Mouse (Mus musculus) lung, embryonic 16.5 days (tissue): ENCODE data around the gene Boc. TPM values are rescaled to one million over a fixed set of nuclear protein-coding genes. Genes with fewer than 3 reads are reported as not detected.

ENCODE experiments used
- ATAC-seq: fragments of 200-750 bp; cut with Nextera tagmentation; 2 replicates; pipeline ENCODE4 v1.8.0; 2017; ENCODE audit warnings: low read depth, mild to moderate bottlenecking, moderate library complexity
- H3K27ac ChIP-seq: fragments of 300-500 bp; sonication (generic); 2 replicates; pipeline ENCODE4 v1.5.1; 2014; ENCODE audit warnings: mild to moderate bottlenecking, control low read depth, low read length
- H3K27me3 ChIP-seq: fragments of 300-500 bp; sonication (generic); 2 replicates; pipeline ENCODE4 v1.6.1; 2014; ENCODE audit warnings: low read depth, low read length, mixed read lengths; ENCODE audit not compliant: control insufficient read depth, insufficient read depth
- H3K36me3 ChIP-seq: fragments of 300-500 bp; sonication (generic); 2 replicates; pipeline ENCODE4 v1.6.1; 2014; ENCODE audit warnings: low read length; ENCODE audit not compliant: control insufficient read depth, insufficient read depth
- H3K4me1 ChIP-seq: fragments of 300-500 bp; sonication (generic); replicated peaks from 2 replicates; pipeline ENCODE4 v1.6.1; 2014; ENCODE audit warnings: low read length, mixed read lengths; ENCODE audit not compliant: control insufficient read depth, insufficient read depth
- H3K4me2 ChIP-seq: fragments of 300-500 bp; sonication (generic); 2 replicates; pipeline ENCODE4 v1.6.1; 2014; ENCODE audit warnings: low read depth, low read length, control low read depth
- H3K4me3 ChIP-seq: fragments of 300-500 bp; sonication (generic); 2 replicates; pipeline ENCODE4 v1.5.1; 2014; ENCODE audit warnings: mild to moderate bottlenecking, low read length, control low read depth
- H3K9ac ChIP-seq: fragments of 300-500 bp; sonication (generic); 2 replicates; pipeline ENCODE4 v1.6.1; 2014; ENCODE audit warnings: low read length, control low read depth
- H3K9me3 ChIP-seq: fragments of 300-500 bp; sonication (generic); 2 replicates; pipeline ENCODE4 v1.6.1; 2016; ENCODE audit warnings: low read length; ENCODE audit not compliant: control insufficient read depth
- WGBS: fragments of 180-500 bp; shearing (Covaris S2); extraction: QIAGEN DNeasy Blood & Tissue Kit; methylation state at CpG from one replicate; pipeline ENCODE4 v1.1.7; 2014; 5-methylcytosine and 5-hydroxymethylcytosine counted together
- polyA plus RNA-seq: library from polyadenylated mRNA; unstranded; fragments of >200 nt; fragmentation: Nextera tagmentation; extraction: Ambion mirVana; gene quantifications from 2 replicates; pipeline ENCODE4 v1.2.1, GENCODE M21; 2015

Gene Boc
- polyA plus RNA-seq, 1 experiment from 2014 or later: 32.0 TPM

DNA sequence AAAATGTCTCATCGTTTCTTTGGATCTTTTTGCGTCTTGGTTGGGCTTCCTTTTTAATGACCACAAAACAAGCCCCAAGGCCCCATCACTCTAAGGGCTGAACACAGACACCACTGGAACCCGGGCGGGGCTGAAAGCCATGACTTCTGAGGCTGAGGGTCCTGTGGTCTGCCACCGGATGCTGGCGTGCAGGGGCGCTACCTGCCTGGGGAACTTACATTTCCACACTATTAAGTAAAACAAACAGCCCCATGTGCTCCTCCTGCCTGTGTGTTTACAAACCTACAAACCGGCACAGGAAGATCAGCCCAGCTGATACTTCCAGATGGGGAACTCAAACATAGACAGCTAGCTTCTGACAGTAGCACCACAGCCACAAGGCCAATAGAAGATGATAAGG is 11.9 kb downstream of the Boc start:
- no peak for ATAC-seq
- Histone ChIP-seq H3K9ac (no peak overlapping the region), H3K4me3 (no peak overlapping the region), H3K9me3 (no peaks in the 10 kb centered on the region), H3K27ac (no peak overlapping the region), H3K27me3 (no peaks in the 10 kb centered on the region), H3K36me3 (no peaks in the 10 kb centered on the region), H3K4me1 (peaks cover 50% of the 10 kb centered on the region), H3K4me2 (no peak overlapping the region)
- 58% methylated on average over 8 of the region's 8 CpGs for WGBS

- 61% methylated on average over 2 of the region's 2 CpGs for WGBS
- H3K9me3 ChIP-seq: no peaks in the 10 kb centered on the region
- peak overlapping the region; percentile 4; the same call in 1 of the 2 replicates for H3K4me2 ChIP-seq
- no peaks in the 10 kb centered on the region for H3K36me3 ChIP-seq
- H3K27ac ChIP-seq: peak overlapping the region; percentile 19; the same call in 1 of the 2 replicates
- H3K27me3 ChIP-seq: no peaks in the 10 kb centered on the region
- peaks cover 42% of the 10 kb centered on the region for H3K4me1 ChIP-seq
- no peak overlapping the region for H3K9ac ChIP-seq
- no peak for ATAC-seq
- H3K4me3 ChIP-seq: no peak overlapping the region
Observed at GRCm38 (mm10) chr16:44545939-44546338, 12.8 kb downstream of the Boc start.

DNA sequence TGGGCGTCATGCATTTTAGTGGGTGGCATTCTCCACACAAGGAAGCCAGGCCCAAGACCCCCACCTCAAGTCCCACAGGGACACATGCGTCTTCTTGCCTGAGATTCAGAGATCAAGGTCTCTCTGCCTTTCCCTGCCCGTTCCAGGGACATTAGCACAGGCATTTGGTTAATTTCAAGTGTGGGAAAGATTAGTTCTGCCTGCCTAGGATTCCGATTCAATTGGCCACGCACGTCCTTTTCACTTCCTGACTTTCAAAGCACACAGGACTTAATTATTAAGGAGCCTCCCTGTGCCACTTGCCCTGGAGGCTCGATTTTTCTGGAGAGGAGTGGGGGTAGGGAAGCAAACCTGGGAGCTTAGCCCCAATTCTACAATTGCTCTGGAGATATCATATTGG is 13.5 kb downstream of the Boc start:
- H3K4me3 ChIP-seq: no peak overlapping the region
- H3K4me2 ChIP-seq: no peak overlapping the region
- 0 out of 2 replicates have a peak overlapping the region, but pooled peaks have one; percentile 10 for H3K27ac ChIP-seq
- ATAC-seq: no peak
- H3K9me3 ChIP-seq: no peaks in the 10 kb centered on the region
- H3K36me3 ChIP-seq: no peaks in the 10 kb centered on the region
- H3K27me3 ChIP-seq: no peaks in the 10 kb centered on the region
- peaks cover 38% of the 10 kb centered on the region for H3K4me1 ChIP-seq
- WGBS: 37% methylated on average over 7 of the region's 7 CpGs
- no peak overlapping the region for H3K9ac ChIP-seq

GRCm38 (mm10) chr16:44543098-44543497 is 15.6 kb downstream of the Boc start:
- Histone ChIP-seq H3K36me3 (no peaks in the 10 kb centered on the region), H3K27me3 (no peaks in the 10 kb centered on the region), H3K9me3 (no peaks in the 10 kb centered on the region), H3K27ac (peak overlapping the region; percentile 68), H3K4me1 (peaks cover 44% of the 10 kb centered on the region), H3K4me2 (no peak overlapping the region), H3K9ac (no peak overlapping the region), H3K4me3 (no peak overlapping the region)
- no peak for ATAC-seq
- 40% methylated on average over 3 of the region's 3 CpGs for WGBS

GRCm38 (mm10) chr16:44542029-44542690 is 16.5 kb downstream of the Boc start:
- 29% methylated on average over 3 of the region's 3 CpGs for WGBS
- peaks cover 42% of the 10 kb centered on the region for H3K4me1 ChIP-seq
- peak overlapping the region; percentile 68 for H3K27ac ChIP-seq
- no peaks in the 10 kb centered on the region for H3K9me3 ChIP-seq
- H3K27me3 ChIP-seq: no peaks in the 10 kb centered on the region
- H3K9ac ChIP-seq: peak overlapping the region; percentile 27; the same call in 1 of the 2 replicates
- ATAC-seq: peak; percentile 83
- H3K36me3 ChIP-seq: no peaks in the 10 kb centered on the region
- H3K4me2 ChIP-seq: no peak overlapping the region
- H3K4me3 ChIP-seq: no peak overlapping the region

DNA sequence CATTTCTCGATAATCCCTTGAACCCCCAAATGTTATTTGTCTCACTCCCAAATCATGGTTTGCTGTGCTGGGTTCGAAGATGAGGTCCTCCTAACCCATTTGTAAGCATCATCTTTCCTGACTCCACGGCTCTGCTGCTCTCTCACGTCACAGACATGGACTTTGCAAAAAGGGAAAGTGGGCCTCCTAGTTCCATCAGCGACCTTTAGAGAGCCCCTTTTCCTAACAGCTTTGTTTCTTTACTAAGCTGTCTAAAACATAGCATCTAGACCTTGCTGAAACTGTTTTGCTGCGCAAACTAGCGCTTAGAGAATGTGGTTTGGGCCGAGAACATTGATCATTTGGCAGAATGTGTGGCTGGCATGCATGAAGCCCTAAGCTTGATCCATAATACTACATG is 19.1 kb downstream of the Boc start:
- peaks cover 27% of the 10 kb centered on the region for H3K4me1 ChIP-seq
- H3K4me3 ChIP-seq: no peak overlapping the region
- no peaks in the 10 kb centered on the region for H3K9me3 ChIP-seq
- 51% methylated on average over 8 of the region's 8 CpGs for WGBS
- no peak overlapping the region; the same call in 1 of the 2 replicates for H3K27ac ChIP-seq
- H3K27me3 ChIP-seq: no peaks in the 10 kb centered on the region
- H3K4me2 ChIP-seq: no peak overlapping the region
- ATAC-seq: no peak
- H3K36me3 ChIP-seq: no peaks in the 10 kb centered on the region
- H3K9ac ChIP-seq: no peak overlapping the region

- peak; percentile 68 for ATAC-seq
- H3K36me3 ChIP-seq: no peaks in the 10 kb centered on the region
- peak overlapping the region; percentile 73 for H3K27ac ChIP-seq
- no peaks in the 10 kb centered on the region for H3K9me3 ChIP-seq
- no peak overlapping the region for H3K9ac ChIP-seq
- H3K4me2 ChIP-seq: peak overlapping the region; percentile 4; the same call in 1 of the 2 replicates
- peaks cover 30% of the 10 kb centered on the region for H3K4me1 ChIP-seq
- H3K27me3 ChIP-seq: no peaks in the 10 kb centered on the region
- H3K4me3 ChIP-seq: no peak overlapping the region
- 30% methylated on average over 16 of the region's 16 CpGs for WGBS
Observed at GRCm38 (mm10) chr16:44538401-44539395, 20.0 kb downstream of the Boc start.

GRCm38 (mm10) chr16:44534122-44534521 is 24.6 kb downstream of the Boc start:
- peaks cover 41% of the 10 kb centered on the region for H3K4me1 ChIP-seq
- ATAC-seq: no peak
- H3K4me2 ChIP-seq: no peak overlapping the region
- 23% methylated on average over 7 of the region's 7 CpGs for WGBS
- no peak overlapping the region for H3K4me3 ChIP-seq
- H3K9me3 ChIP-seq: no peaks in the 10 kb centered on the region
- H3K36me3 ChIP-seq: no peaks in the 10 kb centered on the region
- H3K9ac ChIP-seq: no peak overlapping the region
- H3K27ac ChIP-seq: no peak overlapping the region
- H3K27me3 ChIP-seq: no peaks in the 10 kb centered on the region

GRCm38 (mm10) chr16:44533522-44533921 is 25.2 kb downstream of the Boc start:
- Histone ChIP-seq H3K9ac (no peak overlapping the region), H3K27me3 (no peaks in the 10 kb centered on the region), H3K9me3 (no peaks in the 10 kb centered on the region), H3K4me2 (no peak overlapping the region), H3K36me3 (no peaks in the 10 kb centered on the region), H3K27ac (no peak overlapping the region), H3K4me1 (peaks cover 35% of the 10 kb centered on the region), H3K4me3 (no peak overlapping the region)
- WGBS: 29% methylated on average over 8 of the region's 8 CpGs
- no peak for ATAC-seq
